Mouse (Mus musculus) layer of hippocampus, postnatal 25 days (tissue): ENCODE results near the gene S1pr1. TPM values are rescaled to one million over a fixed set of nuclear protein-coding genes. Genes with fewer than 3 reads are reported as not detected.

Experiments used
- DNase-seq, 2 experiments: peaks; one replicate each; pipeline ENCODE4 v3.0.0; 2022; ENCODE audit warnings: mixed read lengths in 2 of 2, low spot score in 1 of 2; ENCODE audit errors: extremely low spot score in 1 of 2
- total RNA-seq, 2 experiments: library from RNA; stranded (reverse); gene quantifications; 2 replicates each; pipeline ENCODE4 v1.2.3; 2021

S1pr1 gene
- total RNA-seq, 2 experiments from 2014 or later: 94.9 to 95.2 TPM

DNA sequence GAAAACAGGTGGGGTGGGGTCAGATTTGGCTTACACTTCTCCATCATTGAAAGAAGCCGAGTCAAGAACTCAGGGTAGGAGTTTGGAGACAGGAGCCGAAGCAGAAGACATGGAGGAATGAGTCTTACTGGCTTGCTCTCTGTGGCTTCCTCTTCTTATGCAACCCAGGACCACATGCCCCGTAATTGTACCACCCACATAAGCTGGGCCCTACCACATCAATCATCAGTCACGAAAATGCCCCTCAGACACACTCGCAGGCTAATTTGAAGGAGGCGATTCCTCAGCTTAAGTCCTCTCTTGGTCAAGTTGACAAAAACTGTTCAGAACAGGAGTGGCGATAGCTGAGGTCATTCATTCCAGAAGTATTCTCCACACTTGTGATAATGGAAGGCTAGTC, 35.9 kb downstream of the S1pr1 start:
- DNase-seq: no peak

DNA sequence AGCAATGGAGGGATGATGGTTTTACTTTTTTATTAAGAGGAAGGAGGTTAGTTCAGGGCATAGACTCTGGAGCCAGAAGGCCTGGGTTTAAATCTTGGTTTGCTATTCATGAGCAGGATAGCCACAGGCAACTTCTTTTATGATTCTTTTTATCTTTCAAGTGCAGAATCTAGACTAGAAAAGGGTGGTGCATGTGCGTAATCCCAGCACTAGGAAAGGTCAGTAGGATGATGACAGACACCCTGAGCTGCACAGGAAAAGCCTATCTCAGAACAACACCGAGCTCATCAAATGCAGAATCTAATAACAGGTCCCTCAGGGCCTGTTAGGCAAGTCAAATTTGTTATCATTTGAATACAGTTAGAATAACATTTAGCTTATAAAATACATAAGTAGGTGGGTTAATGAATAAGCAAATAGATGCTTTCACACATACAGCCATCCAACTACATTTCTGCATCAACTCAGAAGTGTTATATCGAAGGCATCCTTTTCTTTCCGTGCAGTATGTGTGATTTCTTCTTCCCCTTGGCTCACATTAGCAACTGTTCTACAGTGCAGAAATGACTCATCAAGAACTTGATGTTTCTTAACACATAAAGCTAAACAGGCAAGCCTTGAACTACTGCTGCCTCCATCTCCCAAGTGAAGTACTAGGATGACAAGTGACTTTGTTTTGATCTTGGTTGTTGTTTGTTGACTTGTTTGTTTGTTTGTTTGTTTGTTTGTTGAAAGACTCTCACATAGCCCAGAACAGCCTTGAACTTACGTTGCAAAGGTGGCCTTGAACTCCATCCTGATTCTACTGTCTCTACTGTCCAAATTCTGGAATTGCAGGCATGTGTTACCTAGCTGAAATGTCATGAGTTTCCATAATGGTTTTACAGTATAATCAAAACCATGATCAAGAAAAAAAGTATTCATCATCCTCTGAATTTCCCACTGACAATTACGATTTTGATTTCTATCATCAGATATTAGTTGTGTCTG, 39.0 kb downstream of the S1pr1 start:
- DNase-seq: no peak

DNA sequence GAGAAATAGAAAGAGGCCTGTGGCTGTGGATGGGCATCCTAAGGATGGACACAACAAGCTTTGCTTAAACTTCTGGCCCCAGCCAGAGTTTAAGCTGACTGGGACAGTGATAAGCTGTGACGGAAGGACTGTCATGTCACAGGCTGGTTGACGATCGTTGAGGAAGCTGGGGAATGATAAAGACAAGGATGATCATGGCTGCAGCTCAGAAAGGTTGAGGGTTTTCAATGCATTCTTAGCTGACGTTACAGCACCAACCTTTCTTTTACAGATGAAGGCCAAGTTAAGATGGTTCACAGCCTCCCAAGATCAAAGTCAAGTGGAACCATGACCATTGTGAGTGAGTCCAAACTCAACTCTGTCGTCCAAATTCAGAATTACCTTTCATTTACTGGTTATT, 40.2 kb downstream of the S1pr1 start:
- DNase-seq: no peak

DNA sequence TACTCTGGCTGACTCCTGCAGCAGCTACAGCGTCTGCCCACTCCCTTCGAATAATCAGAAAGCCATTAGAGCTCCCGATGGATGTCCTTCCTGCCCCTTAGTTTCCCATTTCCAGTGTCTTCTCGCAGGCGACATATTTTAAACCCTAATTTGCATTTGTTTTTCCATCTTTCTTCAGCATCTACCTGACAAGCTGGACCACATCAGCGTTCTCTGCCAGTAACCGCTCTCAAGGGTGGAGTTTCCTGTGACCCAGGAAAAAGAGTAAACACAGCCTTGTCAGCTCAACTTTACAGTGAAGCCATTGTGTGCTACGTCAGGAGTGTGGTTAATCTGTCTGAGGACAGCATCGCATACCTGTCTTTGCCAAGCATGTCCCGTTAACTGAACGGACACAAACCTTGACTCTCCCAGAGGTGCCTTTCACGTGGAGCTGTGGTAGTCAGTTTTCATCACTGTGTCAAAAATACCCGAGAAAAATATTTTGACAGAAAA, 41.2 kb downstream of the S1pr1 start:
- DNase-seq: no peak

DNA sequence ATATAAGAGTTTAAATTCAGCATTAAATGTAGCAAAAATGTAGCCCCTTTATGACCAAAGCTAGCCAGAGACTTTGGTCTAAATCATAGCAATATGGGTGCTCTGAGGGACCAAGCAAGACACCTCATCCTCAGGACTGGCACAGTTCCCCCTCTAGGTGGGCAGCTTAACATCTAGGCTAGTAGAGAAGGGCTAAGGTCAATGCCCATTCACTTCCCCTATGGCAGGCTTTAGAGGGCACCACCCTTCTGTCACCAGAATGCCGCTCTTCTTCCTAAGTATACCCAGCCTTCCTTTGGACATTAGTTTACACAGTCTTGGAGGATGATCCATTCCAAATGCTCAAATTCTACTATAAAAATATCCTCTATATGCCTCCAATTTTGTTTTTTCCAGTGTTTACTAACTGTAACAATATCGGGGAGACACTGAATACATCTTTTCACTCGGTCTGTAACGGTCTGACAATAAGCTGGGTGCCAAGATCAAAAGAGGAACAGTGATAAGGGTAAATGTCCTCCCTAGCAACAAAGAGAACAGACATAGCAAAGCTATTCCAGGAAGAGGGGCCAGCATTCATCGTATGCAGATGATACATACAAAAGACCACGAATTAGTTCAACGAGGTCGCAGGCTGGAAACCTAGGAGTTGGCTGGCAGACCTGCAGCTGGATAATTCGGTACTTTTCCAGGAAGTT, 41.8 kb downstream of the S1pr1 start:
- DNase-seq: no peak

DNA sequence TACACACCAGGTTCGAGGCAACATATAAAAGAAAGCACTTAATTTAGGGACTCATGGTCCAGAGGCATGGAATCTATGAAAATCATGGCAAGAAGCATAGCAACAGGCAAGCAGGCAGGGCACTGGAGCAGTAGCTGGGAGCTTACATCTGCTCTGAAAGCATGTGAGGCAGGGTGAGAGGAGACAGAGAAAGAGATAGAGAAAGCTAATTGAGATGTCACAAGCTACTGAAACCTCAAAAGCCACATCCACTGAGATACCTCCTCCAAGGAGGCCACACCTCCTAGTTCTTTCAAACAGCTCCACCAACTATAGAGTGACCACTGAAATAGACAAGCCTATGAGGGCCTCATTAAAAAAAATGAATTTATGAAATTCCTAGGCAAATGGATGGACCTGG, 45.6 kb downstream of the S1pr1 start:
- no peak for DNase-seq

DNA sequence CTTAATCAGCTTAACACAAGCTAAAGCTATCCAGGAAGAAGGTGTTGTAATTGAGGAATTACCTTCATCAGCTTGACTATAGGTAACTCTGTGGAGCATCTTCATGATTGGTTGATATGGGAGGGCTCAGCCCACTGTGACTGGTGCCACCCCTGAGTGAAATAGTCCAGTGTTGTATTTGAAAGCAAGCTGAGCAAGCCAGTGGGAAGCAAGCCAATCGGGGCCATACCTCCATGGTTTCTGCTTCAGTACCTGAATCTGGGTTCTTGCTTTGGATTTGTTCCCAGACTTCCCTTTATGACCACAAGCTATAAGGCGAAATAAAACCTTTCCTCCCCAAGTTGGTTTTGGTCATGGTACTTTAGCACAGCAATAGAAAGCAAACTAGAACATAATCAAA, 47.7 kb downstream of the S1pr1 start:
- DNase-seq: no peak

DNA sequence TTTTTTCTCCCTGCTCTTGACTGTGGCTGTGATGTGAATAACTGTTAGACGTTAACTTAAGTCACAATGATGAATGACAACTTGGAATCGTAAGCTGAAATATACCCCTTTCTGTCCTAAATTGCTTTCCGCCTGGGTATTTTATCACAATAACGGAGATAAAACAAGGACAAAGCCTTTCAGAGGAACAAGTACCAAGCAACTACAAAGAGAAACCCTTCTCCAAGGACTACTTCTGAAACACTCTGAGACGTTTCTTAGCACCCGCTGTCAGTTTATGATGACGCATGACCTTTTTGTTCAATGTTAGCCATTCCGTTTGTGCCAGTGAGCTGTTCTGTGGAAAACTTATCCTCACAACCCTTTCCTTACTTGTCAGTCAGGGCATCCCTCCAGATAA, 48.3 kb downstream of the S1pr1 start:
- DNase-seq: no peak

DNA sequence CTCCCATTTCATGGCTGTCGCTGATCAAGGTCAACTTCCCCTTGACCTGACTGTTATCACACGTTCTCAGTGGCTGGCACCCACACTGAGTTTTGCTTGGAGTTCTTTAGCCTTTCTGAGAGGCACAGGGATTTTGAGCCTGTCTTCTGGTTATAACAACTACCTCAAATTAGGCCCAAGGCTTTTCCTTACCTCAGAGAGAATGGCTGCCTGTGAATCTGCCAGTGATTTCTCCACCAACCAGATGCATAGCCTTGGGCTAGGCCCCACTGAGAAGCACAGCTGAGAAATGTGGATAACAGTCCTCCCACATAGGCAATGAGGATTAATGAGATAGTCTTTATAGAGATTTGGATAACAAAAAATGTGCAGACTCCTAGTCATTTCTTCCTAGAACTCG, 50.4 kb downstream of the S1pr1 start:
- no peak for DNase-seq

DNA sequence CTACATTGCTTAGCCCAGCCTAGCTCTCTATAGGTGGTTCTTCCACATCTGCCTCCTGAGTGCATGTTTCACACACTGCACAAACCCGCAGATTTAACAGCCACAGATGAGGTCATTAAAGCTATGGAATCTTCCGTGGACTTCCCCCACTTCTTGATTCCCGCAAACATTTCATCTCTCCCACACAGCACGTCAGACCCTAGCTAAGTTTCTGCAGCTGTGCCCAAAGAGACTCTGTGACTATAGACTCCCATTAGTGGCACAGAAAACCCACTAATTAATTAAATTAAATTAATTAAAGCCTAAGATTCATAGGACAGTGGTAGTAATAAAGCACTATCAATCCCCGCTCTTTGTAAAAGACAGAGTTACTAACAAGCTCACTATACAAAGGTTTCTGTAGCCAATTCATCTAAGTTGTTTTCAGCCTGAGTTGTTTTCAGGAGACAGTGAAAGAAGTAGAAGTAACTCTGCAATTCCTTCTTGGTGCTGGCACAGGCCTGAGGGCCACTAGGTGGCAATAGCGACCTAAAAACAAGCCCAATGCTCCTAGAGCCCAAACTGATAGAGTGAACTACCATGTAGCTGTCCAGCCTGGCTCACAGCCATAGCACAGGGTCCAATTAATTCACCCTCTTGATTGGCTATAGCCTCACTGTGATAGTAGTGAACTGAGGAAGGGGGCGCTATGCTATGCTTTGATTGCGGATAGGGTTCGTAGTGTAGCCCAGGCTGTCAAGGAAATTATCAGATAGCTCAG, 54.0 kb downstream of the S1pr1 start:
- DNase-seq: peak; percentile 48 to 74

Other genes with a start within 250 kb of the S1pr1 start
- 10 to 100 TPM; 13.3 to 14.3 TPM for gene Dph5, start 172.8 kb upstream of the S1pr1 start, total RNA-seq